Mouse (Mus musculus) c-Kit-positive CD71-positive TER-119-negative erythroid progenitor cells, embryonic 14.5 days (primary cell): Measurements from ENCODE around the gene Plcl2.
"Not testable (repeated sequence)": the region's sequence is repeated elsewhere in the genome, so short reads cannot be mapped to it uniquely, and the experiment has no call there.

Experiments used
- DNase-seq: peaks from one replicate; pipeline ENCODE4 v3.0.0-alpha.2; 2013; ENCODE audit warnings: low read depth

Gene Plcl2

DNA sequence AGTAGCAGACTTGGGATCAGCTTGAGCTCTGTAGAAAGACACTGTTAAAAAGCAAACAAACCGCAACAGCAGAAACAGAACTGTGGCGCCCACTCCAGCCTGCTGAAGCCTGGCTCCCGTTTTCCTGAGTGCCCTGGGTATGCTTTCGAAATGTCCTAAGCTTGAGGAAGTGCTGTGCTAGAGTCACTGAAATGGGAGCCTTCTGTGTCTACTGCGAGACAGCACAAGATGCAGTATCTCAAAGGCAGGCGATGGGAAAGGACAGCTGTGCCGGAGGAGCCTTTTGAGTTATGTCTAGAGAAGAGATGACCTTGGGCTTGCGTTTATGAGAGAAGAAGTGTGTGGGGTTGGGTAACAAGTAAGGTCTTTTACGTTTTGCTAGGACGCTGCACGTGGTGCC lies 166.0 kb downstream of the Plcl2 start:
- no peak for DNase-seq

DNA sequence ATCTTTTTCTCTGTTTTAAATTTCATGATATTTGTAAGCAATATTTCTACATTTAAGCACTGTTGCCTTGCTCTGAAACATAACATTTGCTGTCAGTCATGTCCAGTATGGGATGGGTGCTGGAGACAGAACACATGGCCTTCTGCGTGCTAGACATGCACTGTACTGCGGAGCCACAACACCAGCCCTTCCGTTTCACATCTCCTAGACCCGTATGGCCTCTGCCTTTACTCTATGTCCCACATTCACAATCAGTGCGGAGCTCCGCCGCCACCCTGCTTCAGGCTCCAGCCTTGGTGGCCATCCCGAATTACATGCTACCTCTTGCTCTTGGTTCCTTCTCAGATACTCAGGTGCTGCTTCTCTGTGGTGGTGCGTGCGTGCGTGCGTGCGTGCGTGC lies 168.1 kb downstream of the Plcl2 start:
- DNase-seq = no peak

DNA sequence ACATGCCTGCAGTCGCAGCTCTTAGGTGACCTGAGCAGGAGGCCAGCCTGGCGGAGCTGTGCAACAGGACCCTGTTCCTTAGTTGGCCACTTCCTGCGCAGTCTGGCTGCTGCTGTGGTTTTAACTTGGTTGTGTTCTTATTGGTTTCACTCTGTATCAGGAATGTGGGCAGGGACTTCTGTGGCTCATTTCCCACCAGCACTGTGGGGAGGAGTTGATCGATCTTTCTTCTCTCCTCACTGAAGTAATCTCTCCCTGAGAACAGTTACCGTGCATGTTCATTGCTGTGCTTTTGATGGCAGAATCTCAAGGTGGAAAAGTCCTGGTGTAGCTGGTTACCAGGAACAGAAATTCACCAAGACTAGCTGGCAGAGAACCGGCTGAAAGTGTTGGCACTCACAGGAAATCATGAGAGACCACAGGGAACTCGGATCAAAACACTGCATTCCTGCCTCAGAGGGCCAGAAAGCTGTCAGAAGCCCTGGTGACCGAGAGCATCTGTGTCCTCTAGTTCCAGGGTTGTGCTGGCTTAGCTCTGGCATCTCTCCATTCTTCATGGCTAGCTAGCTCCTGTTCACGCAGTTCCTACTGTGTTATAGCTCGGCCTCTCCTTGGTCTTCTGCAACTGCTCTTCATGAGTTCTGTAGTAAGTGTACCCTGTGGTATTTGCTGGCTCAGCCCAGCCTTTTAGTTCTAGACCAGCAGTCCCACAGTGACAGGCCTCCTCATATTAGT lies 168.9 kb downstream of the Plcl2 start:
- no peak for DNase-seq

DNA sequence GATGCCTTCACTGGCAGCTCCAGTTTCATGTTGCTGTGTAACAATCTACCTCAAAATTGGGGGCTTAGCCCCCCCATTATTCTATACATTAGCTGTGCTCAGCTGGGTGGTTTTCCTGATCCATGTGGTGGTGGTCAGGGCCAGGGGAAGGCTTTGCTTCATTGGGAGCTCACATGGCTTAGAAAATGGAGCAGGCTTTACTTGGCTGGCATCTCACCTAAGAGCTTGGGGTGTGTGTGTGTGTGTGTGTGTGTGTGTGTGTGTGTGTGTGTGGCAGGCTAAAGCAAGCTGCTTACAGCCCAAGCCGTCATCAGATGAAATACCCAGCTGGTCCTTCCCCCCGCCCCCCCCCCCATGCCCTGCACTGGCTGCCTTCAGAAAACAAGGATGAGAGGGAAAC lies 169.5 kb downstream of the Plcl2 start:
- no peak for DNase-seq

DNA sequence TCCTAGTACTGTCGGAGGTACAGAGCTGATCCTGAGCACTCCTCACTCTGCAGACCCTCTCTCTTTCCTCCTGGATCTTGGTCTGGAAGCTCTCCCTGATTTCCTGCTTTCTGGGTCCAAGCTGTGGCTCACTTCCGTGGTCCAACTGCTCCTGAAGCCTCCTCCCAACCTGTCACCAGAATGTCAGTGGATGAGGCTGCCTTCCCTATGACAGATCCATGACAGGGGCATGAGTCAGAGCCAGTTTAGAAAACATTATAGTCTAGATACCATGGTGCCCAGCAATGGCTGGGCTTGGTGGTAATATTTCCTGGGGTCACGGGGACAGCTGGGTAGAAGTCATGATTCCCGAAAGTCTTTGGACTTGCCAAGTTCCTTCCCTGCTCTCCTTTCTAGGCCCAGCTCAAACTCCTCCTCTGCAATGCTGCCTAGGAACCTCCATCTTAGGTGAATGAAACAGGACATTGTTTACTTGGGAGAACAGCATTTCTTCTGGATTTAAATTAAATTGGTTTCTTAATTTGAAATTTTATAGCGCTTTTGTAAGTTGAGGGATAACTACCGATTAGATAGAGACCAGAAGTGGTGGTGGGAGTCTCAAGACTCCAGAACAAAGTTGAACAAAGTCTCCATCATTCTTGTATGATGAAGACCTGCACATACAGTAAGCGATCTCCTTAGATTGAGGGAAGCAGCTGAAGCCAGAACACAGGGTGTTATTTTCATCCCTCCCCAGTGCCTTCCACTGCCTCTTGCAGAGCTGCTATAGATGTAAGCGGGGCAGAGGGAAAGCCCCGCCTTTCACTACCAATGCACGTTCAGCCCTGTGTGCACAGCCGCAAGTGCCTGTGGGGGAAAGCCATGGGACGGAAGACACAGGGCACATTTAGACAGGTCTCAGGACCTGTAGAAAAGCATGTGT lies 170.7 kb downstream of the Plcl2 start:
- DNase-seq = no peak

DNA sequence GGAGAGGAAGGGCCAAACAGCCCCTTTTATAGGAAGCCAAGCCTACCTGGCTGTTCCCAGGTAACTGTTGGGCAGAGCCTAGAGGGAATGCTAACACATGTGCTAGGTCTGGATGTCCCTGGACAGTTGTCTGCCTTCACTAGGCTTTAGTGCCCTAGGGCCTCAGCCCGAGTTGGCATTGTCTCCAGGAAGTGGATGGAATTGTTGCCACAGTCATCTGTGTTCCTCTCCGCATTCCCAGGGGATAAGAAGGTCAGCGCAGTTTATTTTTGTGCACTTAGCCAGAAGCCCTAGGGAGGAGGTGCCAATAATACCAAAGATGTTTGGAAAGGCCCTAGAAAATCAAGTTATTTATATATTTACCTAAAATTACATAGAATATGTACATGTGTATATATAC lies 173.5 kb downstream of the Plcl2 start:
- no peak for DNase-seq

DNA sequence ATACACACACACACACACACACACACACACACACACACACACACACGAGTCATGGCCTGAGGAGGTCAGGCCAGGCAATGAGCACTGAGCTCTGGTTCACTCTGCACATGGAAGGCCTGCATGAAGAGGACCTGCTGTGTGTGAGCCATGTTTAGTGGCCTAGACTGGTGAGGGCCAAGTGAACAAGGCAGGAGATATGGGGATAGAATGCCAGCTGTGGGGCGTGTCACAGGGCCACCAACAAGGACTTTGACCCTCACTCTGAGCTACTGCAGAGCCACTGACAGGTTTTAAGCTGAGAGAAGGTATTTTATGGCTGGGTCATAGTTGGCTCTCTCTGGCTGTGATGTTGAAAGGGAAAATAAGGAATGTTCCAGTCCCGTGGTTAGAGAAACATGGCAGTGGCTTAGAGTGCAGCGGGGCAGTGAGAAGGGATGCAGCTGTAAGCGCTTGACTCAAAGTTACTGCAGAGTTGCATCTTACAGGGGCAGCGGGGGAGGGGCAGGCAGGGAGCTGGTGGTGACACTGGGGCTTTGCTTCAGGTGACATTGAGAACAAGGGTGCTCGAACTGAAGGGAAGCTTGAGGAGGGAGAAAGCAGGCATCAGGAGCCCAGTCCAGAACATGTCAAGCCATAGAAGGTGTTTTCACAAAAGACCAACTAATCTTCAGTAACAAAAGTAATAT lies 175.9 kb downstream of the Plcl2 start:
- DNase-seq = no peak

DNA sequence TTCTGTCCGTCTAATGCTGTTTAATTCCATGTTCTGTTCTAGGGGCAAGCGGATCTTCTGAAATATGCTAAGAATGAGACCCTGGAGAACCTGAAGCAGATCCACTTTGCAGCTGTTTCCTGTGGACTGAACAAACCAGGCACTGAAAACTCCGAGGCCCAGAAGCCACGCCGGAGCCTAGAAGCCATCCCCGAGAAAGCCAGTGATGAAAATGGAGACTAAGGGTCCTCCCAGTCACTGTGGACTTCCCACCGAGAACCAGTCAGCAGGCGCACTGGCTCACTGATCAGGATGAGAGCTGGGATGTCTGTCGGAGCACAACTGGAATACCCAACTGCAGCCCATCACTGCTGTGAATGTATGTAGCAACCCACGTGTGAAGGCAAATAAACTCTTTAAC lies 178.5 kb downstream of the Plcl2 start:
- DNase-seq = no peak

DNA sequence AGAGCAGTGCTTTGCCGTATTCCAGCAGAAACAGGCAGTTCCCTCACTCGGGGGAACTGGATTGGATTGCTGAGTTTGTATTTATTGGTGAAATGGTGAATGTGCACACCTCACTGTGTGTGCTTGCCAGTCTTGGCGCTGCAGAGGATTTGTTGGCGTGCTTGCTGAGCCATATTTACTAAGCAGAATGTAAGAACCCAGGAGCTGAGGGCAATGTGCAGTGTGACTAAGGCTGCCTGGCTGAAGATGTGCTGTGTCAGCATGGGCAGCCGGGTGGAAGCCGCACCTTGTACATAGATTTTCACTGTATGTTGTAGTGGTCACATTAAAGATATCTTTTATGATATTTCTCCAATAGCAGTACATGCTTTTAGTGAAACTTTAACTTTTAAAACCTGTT lies 178.9 kb downstream of the Plcl2 start:
- DNase-seq = no peak

DNA sequence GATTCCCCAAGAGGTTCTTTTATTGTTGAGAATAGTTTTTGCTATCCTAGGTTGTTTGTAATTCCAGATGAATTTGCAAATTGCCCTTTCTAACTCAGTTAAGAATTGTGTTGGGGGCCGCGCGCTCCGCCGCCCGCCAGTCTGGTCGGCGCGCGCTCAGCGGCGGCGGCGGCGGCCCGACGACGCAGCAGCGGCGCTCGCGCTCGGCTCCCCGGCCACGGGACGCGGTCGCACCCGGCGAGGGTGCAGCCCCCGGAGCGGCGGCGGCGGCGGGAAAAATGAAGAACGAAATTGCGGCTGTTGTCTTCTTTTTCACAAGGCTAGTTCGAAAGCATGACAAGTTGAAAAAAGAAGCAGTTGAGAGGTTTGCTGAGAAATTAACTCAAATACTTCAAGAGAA lies 189.2 kb downstream of the Plcl2 start:
- DNase-seq = not testable (repeated sequence)

DNA sequence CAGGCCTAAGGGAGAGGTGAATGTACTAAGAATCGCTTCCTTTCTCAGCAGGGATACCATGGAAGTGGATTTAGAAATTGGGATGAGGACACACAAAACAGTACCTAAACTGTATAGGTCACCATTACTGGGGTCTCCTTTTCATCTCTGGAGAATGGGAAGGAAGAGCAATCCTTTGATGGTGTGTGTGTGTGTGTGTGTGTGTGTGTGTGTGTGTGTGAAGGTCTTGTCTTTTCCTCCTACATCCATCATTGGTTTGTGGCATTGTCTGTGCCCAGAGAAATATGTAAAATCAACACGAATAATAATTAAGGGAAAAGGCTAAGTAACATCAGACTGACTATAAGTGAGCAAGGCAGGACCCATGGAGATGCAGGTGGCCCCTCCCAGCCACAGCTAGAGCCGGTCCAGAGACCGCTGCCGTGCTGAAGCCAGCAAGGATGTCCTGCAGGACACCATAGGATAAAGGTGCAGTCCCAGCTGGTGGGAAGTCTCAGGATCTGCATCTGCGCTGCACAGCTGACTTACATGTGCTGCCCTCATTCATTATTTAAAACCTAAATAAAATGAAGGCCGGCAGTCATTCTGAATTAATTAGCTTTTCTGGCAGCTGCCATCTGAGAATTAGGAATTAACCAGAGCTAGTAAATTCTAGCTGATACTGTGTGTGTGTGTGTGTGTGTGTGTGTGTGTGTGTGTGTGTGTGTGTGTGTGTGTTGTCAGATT lies 201.5 kb downstream of the Plcl2 start:
- no peak for DNase-seq

DNA sequence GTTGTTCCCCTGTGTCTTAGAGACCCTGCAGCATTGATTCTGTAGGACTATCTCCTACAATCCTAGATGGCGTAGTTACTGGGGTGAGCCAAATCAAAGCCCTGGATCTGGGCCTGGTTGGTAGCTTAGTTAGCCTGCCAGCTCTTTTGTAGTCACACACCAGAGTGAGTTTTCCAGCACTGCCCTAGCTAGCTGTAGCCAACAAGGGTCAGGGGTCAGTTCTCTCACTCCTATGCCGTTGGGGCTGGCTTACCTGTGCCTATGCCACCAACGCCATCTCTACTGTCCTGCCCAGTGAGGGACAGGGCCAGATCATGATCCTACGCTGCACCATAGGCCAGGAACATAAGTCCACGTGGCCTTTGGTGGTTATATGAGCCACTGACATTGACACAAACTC lies 208.4 kb downstream of the Plcl2 start:
- no peak for DNase-seq

DNA sequence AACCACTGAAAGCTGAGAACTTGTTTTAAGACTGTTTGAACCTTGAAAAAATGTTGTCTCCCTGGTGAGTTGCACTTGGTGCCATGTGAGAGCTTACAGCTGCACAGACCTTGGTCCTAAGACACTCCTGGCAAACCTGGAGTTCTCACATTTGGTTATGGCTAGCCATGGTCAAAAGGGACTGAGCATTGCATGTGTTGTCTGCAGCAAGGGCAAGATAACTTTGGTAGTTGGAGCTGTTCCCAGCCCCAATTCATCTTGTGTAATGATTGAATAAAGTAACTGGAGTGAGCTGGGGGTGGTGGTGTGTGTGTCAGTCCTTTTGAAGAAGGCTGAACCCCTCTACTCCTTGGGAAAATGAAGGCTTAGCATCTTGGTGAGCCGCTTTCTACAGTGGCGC lies 215.2 kb downstream of the Plcl2 start:
- no peak for DNase-seq

DNA sequence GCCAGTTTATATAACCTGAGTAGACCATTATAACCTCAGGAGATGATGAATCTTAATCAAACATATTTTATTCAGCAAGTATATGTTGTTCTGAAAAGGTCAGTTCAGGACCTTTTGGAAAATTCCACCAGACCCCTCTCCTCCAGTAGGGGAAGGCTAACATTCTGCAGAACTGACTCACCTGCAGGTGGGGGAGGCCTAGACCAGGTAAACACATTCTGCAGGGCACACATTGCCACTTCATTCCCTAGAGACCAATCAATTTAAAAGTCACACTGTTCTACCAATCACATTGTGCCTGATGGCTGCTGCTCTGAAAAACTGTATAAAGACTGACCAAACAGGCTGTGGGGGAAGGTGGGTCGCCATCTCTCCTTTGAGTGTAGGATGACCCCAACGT lies 217.1 kb downstream of the Plcl2 start:
- DNase-seq = no peak

DNA sequence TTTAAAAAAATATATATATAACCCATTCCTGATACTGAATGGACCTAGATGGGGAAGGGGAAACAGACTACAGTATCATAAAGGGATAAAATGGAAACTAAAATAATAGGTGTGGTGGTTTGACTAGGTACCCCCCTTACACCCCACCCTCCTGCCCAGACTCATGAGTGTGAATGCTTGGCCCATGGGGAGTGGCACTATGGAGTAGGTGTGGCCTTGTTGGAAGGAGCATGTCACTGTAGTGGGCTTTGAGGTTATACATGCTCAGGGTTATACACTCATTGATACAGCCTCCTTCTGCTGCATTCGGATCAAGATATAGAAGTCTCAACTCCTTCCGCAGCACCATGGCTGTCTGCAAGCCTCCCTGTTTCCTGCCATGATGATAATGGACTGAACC lies 219.8 kb downstream of the Plcl2 start:
- no peak for DNase-seq

DNA sequence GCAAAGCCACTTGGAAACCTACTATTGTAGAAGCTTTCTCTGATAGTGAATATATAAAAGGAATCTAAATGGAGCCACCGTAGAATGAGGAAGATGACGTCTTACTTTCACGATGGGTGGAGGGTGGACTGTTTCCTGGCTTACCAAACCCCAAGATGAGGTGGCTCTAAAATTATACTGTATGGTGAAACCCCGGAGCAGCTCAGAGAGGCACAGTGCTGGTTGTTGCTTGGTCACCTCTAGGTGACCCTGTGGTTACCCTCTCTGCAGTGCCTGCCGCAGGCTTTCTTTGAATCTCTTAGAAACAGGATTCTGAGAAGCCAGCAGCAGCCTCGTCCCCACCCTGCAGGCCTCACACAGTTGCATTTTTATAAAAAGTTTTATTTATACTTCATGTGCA lies 220.4 kb downstream of the Plcl2 start:
- no peak for DNase-seq

DNA sequence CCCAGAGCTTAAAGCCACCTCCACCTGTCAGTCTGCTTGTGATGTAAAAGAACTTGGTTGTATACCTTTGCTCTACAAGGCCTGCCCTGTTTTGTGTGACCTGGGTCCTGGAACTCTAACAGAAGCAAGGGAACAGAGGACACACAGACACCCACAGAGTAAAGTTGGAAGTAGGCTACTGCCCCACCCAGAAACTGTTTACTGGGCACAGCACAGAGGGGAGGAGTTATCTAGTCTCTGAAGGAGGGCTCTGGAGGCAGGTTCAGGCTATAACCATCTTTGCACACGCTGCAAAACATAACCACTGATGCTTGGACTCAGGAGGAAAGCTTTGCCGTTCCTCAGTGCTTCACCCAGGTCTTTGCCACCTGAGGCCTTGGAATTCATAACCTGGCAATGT lies 221.7 kb downstream of the Plcl2 start:
- no peak for DNase-seq

DNA sequence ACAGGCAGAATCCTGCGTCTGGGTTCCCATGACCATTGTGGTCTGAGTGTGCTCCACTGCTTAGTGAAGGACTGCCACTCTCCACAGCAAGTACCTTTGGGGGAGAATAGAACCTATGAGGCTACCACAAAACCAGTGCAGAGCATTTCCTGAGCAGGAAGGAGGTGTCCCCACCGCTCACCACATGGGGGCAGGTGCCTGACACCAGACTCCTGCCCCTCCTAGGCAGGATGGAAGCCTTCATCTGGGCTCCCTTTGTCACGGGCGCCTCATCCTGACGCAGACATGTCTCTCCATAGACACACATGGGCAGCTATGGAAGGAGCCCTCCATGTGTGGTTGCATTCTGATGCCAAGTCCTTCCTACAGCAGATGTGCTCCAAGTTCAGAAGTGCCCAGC lies 222.7 kb downstream of the Plcl2 start:
- no peak for DNase-seq

DNA sequence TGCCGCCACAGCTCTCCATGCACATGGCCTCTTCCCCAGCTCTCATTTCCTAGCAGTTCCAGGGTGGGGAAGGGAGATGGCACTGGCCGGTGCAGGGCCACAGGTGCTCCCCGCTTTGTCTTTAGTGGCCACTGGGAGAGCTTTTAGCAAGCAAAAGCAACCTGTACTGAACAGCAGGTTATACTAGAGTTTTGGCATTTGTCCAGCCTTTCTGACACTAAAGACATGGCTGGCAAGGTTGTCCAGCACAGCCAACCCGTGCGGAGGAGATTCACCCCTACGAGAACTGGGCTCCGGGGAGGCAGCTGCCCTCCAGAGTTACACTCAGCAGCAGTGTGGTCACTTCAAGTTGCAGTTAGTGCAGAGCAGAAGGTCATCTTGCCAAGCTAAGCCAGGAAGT lies 224.2 kb downstream of the Plcl2 start:
- DNase-seq = no peak

DNA sequence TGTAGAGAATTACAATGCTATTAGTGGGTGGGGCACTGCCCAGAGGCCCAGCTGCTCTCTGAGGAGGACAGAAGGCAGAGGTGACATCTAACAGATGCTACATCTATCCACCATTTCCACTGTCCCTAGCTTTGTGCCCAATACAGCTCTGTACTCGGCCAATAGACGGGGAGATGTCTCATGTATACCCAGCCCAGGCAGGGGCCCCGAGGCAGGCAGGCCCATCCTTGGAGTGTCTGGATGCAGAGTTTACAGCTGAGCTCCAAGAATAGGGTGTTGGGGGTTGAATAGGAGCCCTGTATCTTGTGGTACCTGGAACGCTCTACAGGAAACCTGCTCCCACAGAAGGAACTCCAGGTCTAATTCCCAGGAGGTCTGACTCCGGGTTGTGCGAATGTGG lies 225.6 kb downstream of the Plcl2 start:
- DNase-seq = no peak

DNA sequence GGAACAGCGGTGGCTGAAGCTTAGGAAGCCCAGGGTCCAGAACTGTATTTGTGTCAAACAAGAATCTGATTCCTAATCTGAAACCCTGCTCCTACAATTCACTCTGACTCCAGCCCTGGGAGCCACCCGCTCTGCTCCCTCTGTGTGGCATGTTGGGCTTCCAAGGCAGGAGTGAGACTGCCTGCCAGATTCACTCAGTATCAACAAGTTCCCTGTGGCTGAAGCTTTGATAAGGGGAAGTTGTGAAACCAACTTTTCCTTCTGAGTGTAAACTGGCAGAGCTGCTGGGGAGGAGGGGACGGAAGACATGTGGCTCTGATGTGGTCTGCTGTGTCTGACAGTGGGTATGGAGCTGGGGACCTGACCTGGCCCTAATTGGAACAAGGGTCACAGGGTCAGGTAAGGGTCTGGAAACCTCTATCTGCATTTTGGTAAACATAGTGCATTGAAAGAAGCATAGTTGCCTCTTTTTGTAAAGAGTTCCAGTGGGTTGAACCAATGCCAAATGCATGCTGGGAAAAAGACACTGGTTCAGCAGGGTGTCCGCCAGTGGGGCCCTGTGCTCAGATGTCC lies 226.3 kb downstream of the Plcl2 start:
- DNase-seq = no peak

DNA sequence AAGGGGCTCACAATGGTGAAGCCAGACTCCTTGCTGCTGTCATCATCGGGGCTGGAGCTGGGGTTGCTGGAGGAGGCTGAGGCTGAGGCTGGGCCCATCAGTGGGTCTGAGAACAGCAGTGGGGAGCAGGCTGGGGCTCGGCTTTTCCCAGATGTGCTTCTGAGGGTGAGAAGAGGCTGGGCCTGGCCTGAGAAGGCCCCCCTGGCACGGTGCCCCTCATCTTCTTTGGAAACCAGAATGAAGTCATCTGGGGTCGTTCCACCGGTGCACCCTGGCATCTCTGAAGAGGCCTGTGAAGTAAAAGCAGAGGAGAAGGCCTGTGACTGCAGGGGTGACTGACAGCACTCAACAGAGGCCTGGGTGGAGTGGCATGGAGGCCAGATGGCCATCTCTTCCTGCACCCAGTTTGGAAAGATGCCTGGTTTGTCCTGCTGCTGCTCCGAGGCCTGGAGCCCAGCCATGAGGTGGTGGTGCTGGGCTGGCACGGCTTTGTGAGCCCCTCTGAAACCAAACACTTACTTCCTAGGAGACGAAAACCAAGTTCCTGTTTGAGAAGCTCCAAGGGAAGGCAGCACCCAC lies 226.8 kb downstream of the Plcl2 start:
- DNase-seq = no peak
